Mouse (Mus musculus) kidney, adult 2 months (tissue): ENCODE results near the gene Tcf7. TPM values are rescaled to one million over a fixed set of nuclear protein-coding genes. Genes with fewer than 3 reads are reported as not detected.

Experiments used
- DNase-seq: peaks from one replicate; pipeline ENCODE4 v3.0.0; 2021
- H3K27ac ChIP-seq: fragments of 200-500 bp; 2 replicates; pipeline ENCODE4 v1.5.1; 2012; ENCODE audit warnings: low read depth, low read length, control low read depth, inconsistent platforms; ENCODE audit not compliant: insufficient read depth
- H3K27me3 ChIP-seq: fragments of 200-500 bp; replicated peaks from 2 replicates; pipeline ENCODE4 v1.6.1; 2012; ENCODE audit warnings: mild to moderate bottlenecking, moderate library complexity, low read length, inconsistent platforms; ENCODE audit not compliant: control insufficient read depth, insufficient read depth
- H3K36me3 ChIP-seq: fragments of 200-500 bp; 2 replicates; pipeline ENCODE4 v1.6.1; 2012; ENCODE audit warnings: mild to moderate bottlenecking, moderate library complexity, low read length, inconsistent platforms; ENCODE audit not compliant: control insufficient read depth, insufficient read depth
- H3K4me1 ChIP-seq: fragments of 200-500 bp; 2 replicates; pipeline ENCODE4 v1.6.1; 2011; ENCODE audit warnings: low read length; ENCODE audit not compliant: control insufficient read depth, insufficient read depth
- H3K4me3 ChIP-seq: fragments of 200-500 bp; 2 replicates; pipeline ENCODE4 v1.5.1; 2011; ENCODE audit warnings: mild to moderate bottlenecking, low read depth, low read length, control low read depth; ENCODE audit not compliant: insufficient read depth
- CTCF ChIP-seq: fragments of 200-500 bp; conservative IDR thresholded peaks from 2 replicates; pipeline ENCODE4 v1.5.1; 2011; ENCODE audit warnings: low read depth, mild to moderate bottlenecking, control low read depth, low read length, moderate library complexity, mixed read lengths; ENCODE audit not compliant: insufficient read depth, insufficient read length
- POLR2A ChIP-seq: fragments of 200-500 bp; IDR thresholded peaks from one replicate; pipeline ENCODE4 v1.6.1; 2011; ENCODE audit warnings: low read depth, low read length, control low read depth
- WGBS: fragments of 180-500 bp; shearing (Covaris S2); methylation state at CpG from one replicate; pipeline ENCODE4 v1.1.7; 2018; 5-methylcytosine and 5-hydroxymethylcytosine counted together
- polyA plus RNA-seq: library from polyadenylated mRNA; depleted of rRNA; stranded (reverse); fragments of >200 nt; gene quantifications from 2 replicates; pipeline ENCODE4 v1.2.3, GENCODE M21; 2012

Gene Tcf7
- polyA plus RNA-seq, 1 experiment, result 13.2 TPM

GRCm38 (mm10) chr11:52264871-52265270 is 17.9 kb downstream of the Tcf7 start:
- no peak for DNase-seq
- Histone ChIP-seq H3K4me3 (no peak overlapping the region), H3K4me1 (no peaks in the 10 kb centered on the region), H3K27me3 (no peaks in the 10 kb centered on the region), H3K27ac (no peak overlapping the region), H3K36me3 (no peaks in the 10 kb centered on the region)
- no peak for TF ChIP-seq POLR2A
- TF ChIP-seq CTCF, result no peak
- 83% methylated on average over 7 of the region's 7 CpGs for WGBS

GRCm38 (mm10) chr11:52262338-52262737 is 20.5 kb downstream of the Tcf7 start:
- 91% methylated on average over 11 of the region's 11 CpGs for WGBS
- Histone ChIP-seq H3K4me1 (no peaks in the 10 kb centered on the region), H3K36me3 (no peaks in the 10 kb centered on the region), H3K4me3 (no peak overlapping the region), H3K27ac (no peak overlapping the region), H3K27me3 (no peaks in the 10 kb centered on the region)
- no peak for DNase-seq
- no peak for TF ChIP-seq POLR2A
- TF ChIP-seq CTCF, result no peak

GRCm38 (mm10) chr11:52261937-52262336 is 20.9 kb downstream of the Tcf7 start:
- no peaks in the 10 kb centered on the region for H3K36me3 ChIP-seq
- TF ChIP-seq POLR2A (no peak), CTCF (peak; percentile 71)
- no peaks in the 10 kb centered on the region for H3K27me3 ChIP-seq
- WGBS, result 54% methylated on average over 5 of the region's 5 CpGs
- no peak overlapping the region for H3K4me3 ChIP-seq
- H3K27ac ChIP-seq, result no peak overlapping the region
- peak; percentile 61 for DNase-seq
- H3K4me1 ChIP-seq, result no peaks in the 10 kb centered on the region

GRCm38 (mm10) chr11:52260878-52261277 is 21.9 kb downstream of the Tcf7 start:
- 75% methylated on average over 4 of the region's 4 CpGs for WGBS
- H3K4me1 ChIP-seq, result no peaks in the 10 kb centered on the region
- no peaks in the 10 kb centered on the region for H3K36me3 ChIP-seq
- no peak overlapping the region for H3K4me3 ChIP-seq
- DNase-seq, result no peak
- TF ChIP-seq POLR2A (no peak), CTCF (no peak)
- H3K27me3 ChIP-seq, result no peaks in the 10 kb centered on the region
- H3K27ac ChIP-seq, result no peak overlapping the region

GRCm38 (mm10) chr11:52258711-52259110 is 24.1 kb downstream of the Tcf7 start:
- no peaks in the 10 kb centered on the region; the same call in 1 of the 2 replicates for H3K4me1 ChIP-seq
- TF ChIP-seq CTCF, result no peak
- TF ChIP-seq POLR2A, result no peak
- H3K27ac ChIP-seq, result no peak overlapping the region
- H3K36me3 ChIP-seq, result no peaks in the 10 kb centered on the region
- WGBS, result 79% methylated on average over 5 of the region's 5 CpGs
- H3K27me3 ChIP-seq, result no peaks in the 10 kb centered on the region
- H3K4me3 ChIP-seq, result no peak overlapping the region
- no peak for DNase-seq

GRCm38 (mm10) chr11:52257376-52257775 is 25.4 kb downstream of the Tcf7 start:
- peak; percentile 37 for DNase-seq
- 67% methylated on average over 3 of the region's 3 CpGs for WGBS
- Histone ChIP-seq H3K4me3 (no peak overlapping the region), H3K36me3 (no peaks in the 10 kb centered on the region), H3K4me1 (no peaks in the 10 kb centered on the region; the same call in 1 of the 2 replicates), H3K27me3 (no peaks in the 10 kb centered on the region), H3K27ac (no peak overlapping the region)
- no peak for TF ChIP-seq CTCF
- no peak for TF ChIP-seq POLR2A

GRCm38 (mm10) chr11:52255077-52255476 is 27.7 kb downstream of the Tcf7 start:
- TF ChIP-seq POLR2A (no peak), CTCF (no peak)
- no peak for DNase-seq
- Histone ChIP-seq H3K36me3 (no peaks in the 10 kb centered on the region), H3K27ac (no peak overlapping the region), H3K4me1 (peaks cover 3% of the 10 kb centered on the region), H3K27me3 (no peaks in the 10 kb centered on the region), H3K4me3 (no peak overlapping the region)
- 93% methylated on average over 8 of the region's 8 CpGs for WGBS
